Mouse (Mus musculus) bone marrow, adult 2 months (tissue): ENCODE results near the gene 0610040J01Rik.

Source experiments
- CTCF ChIP-seq: fragments of 200-500 bp; IDR thresholded peaks from 2 replicates; pipeline ENCODE4 v1.5.1; 2011; ENCODE audit warnings: low read length, control low read depth; ENCODE audit not compliant: control insufficient read depth, insufficient read depth
- POLR2A ChIP-seq: fragments of 200-500 bp; IDR thresholded peaks from 2 replicates; pipeline ENCODE4 v1.6.1; 2011; ENCODE audit warnings: low read depth, mild to moderate bottlenecking, control low read depth, low read length, borderline replicate concordance; ENCODE audit not compliant: control insufficient read depth

- TF ChIP-seq POLR2A (no peak), CTCF (no peak)
Measured at GRCm38 (mm10) chr5:63818975-63819374, 6.8 kb downstream of the 0610040J01Rik start.
